Mouse (Mus musculus): Measurements from ENCODE around the gene Skint11.
A peak's percentile ranks its signal among the peaks of the same experiment; 100 is the strongest.
"Not testable (repeated sequence)": the region's sequence is repeated elsewhere in the genome, so short reads cannot be mapped to it uniquely, and the experiment has no call there.

The Skint11 gene

DNA sequence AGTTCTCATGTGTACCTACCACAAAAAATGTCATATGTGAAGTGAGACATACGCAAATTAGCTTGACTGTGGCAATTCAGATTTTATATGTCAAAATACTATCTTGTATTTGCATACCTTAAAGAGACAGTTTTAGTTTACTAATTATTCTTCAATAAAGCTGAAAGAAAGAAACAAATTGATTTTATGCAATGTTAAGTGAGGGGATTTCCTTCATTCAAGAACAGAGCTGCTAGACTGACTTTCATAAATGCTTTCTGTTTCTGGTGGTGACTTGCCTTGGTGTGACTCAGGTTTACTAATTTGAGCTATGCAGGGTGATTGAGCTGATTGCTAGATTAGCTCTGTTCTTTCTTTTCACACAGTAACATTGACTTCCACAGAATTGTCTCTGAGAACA, at the start of gene Skint11:
Gene Skint11 (plus strand): TSS at position 301 of the 400 bp plus-strand sequence.
- no peak for DNase-seq

GRCm38 (mm10) chr4:114161149-114161548, 2.0 kb upstream of the Skint11 start:
- DNase-seq, result no peak

DNA sequence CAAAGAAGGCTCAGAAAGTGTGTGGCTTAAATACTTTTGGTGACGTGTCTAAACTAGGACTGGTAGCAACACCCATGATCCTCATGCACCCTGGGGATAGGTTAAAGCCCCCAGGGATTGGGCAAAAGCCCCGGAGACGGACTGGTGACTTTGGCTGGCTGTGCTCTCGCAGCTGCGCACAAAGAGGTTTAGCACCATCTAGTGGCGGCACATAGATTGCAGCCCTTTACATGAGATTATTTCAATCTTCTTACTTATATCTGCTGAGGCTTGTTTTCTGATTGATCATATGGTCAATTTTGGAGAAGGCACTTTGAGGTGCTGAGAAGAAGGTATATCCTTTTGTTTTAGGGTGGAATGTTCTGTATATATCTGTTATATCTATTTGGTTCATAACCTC, 9.7 kb downstream of the Skint11 start:
- peak; percentile 0 for DNase-seq

DNA sequence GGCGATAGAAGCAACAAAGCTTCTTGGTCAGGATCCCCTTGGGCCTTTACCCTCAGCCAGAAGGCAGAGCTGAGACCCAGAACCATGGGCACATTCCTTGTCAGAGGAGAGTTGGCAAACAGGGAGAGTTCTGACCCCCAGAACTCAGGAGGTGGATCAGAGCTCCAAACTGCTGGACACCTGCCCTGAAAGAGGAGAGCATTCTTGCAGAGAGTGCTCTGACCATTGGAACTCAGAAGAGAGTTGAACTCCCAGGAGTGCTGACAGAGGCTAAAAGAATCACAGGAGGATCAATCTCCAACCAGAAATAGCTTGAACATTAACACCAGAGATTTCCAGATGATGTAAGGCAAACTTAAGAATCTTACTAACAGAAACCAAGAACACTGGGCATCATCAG, 93.7 kb downstream of the Skint11 start:
- not testable (repeated sequence) for DNase-seq
